Mouse (Mus musculus) CD4-positive helper T cell, adult 2 months (primary cell): ENCODE measurements around the gene Iqsec1.
A peak's percentile ranks its signal among the peaks of the same experiment; 100 is the strongest.
"Not testable (repeated sequence)": the region's sequence is repeated elsewhere in the genome, so short reads cannot be mapped to it uniquely, and the experiment has no call there.

ENCODE experiments used
- DNase-seq: peaks from one replicate; pipeline ENCODE4 v3.0.0-alpha.2; 2012; ENCODE audit warnings: low read depth, missing footprints, low spot score

Gene Iqsec1

DNA sequence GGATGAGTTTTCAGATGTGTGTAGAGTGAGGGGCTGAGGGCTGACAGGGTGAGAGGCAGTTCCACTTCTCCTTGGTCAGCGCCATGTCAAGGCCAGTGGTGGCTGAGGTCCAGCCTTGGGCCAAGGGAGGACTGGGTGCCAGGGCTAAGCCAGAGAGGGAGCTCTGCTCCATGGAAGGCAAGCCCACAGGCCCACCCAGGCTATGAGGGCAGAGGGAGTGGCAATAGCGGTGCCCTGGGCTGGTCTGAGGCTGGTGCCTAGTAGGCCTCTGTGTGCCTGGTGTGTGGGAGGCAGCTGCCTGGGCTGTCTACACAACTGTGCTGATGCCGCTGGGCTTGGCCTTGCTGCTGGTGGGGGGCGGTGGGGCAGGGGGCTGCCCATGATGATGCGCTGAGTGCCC is 326.3 kb downstream of the Iqsec1 start:
- DNase-seq, result no peak

DNA sequence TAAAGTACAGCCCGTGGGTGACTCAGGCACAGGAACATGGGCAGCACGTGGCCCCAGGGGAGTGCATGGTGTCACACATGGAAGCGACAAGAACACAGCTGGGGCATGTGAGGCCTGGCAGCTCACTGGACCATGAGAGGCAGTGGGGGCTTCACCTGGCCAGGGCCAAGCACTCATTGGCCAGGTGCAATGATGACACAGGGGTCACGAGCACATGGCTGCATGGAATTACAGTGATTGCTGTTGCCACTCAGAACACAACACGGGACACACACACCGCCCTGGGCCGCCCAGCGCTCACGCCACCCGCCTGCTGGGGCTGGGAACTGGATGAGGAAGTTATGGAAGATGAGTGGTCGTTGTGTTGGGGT is 327.5 kb downstream of the Iqsec1 start:
- DNase-seq, result no peak

DNA sequence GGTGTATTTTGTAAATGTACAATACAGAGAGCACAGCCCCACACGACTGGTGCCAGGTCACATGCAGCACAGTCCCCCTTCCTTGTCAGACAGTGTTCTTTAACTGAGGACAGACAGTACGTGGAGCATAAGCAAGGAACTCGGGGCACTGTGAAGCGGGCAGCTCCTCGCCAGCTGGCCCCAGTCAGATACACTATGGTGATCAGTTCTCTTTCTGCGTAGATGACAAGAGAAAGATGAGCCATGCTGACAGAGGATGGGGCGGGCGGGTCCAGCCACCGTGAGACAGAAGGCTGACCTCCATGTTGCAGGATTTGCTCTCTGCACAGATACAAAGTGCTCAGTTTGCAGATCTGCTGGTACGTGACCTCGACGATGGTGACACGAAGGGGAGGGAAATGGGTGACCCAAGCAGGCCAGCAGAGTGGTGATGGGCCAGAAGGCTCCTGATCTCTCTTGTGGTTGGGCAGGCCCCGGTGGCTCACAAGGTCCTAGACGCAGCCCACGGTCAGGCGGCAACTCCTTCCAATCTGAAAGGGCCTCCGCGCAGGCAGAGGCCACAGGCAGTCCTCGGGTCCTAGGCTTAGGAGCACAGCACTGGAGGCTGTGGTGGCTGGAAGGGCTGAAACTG is 328.0 kb downstream of the Iqsec1 start:
- DNase-seq, result no peak

DNA sequence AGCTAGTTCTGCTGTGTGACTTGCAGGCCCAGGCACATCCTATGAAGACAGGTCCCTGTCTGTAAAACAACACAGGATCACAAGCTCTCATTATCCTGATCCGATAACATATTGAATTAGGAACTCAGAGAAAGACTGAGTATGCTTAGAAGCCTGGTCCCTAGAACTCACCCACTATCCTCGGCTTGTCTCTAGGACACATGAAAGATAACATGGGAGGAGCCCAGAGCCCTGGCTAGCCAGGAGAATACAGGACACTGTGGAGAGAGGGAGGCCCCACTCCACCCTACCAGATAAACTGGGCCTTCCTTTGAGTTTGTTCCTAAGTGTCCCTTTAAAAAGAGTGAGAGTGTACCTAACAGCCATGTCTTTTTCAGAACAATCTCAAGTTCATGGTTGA is 328.6 kb downstream of the Iqsec1 start:
- DNase-seq, result no peak

DNA sequence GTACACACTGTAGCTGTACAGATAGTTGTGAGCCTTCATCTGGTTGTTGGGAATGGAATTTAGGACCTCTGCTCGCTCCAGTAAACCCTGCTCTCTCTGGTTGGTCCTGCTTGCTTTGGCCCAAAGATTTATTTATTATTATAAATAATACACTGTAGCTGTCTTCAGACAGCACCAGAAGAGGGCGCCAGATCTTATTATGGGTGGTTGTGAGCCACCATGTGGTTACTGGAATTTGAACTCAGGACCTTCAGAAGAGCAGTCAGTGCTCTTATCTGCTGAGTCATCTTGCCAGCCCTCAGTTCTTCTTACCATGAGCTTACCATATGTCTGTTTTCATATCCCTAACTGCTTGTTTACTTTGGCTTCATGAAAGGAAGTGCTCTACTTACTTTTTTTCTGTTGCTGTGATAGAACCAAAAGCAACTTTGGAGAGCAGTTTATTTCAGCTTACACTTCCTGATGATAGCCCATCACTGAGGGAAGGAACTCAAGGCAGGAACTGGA is 332.1 kb downstream of the Iqsec1 start:
- DNase-seq, result not testable (repeated sequence)

DNA sequence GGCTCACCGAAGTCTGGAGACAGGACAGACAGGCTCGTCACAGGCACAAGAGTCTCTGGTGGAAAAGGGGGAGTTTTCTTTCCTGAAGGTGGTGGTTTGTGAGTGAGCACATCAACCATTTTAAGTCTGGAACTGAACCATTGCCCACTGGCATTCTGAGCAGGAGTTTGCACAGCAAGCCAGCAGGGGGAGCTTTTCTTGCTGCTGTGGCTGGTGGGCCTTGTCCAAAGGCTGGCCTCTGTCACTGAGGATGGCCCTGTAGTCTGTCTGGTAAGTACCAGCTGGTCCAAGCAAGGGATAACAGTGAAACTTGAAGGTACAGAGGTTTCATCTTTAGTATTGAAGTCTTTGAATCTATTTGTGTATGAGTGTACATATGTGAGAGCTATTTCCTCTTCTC is 334.7 kb downstream of the Iqsec1 start:
- peak; percentile 32 for DNase-seq

DNA sequence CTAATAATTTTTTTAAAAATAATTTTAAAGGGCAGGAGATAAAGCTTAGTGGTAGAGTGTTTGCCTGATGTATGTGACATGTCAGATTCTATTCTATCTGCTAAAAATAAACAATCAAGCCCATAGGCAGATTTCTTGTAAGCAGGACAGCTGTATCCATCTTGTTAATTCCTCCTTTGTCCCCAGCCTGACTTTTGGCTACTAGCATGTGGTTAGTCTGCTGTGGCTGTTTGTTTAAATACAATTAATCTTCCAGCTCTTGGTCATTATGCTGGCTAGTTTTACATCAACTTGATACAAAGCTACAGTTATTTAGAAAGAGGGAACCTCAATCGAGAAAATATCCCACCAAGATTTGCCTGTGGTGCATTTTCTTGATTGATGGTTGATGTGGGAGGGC is 337.9 kb downstream of the Iqsec1 start:
- DNase-seq, result no peak

DNA sequence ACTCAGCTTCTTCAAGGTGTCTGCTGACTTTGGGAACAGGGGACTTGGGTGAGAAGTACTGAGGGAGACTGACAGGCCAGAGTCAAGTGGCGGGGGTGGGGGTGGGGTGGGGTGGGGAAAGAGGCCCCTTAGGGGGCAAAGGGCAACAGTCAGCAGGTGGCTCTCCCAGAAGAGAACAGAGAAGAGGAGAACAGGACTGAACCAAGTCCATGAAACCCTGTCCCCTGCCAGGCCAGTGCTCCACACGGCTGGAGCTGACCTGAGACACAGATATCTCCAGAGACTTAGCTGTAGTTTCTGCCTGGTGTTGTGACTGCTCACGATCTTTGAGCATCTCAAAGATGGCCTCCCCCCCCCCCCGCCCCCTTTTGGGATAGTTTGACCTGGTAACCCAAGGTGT is 339.2 kb downstream of the Iqsec1 start:
- no peak for DNase-seq

DNA sequence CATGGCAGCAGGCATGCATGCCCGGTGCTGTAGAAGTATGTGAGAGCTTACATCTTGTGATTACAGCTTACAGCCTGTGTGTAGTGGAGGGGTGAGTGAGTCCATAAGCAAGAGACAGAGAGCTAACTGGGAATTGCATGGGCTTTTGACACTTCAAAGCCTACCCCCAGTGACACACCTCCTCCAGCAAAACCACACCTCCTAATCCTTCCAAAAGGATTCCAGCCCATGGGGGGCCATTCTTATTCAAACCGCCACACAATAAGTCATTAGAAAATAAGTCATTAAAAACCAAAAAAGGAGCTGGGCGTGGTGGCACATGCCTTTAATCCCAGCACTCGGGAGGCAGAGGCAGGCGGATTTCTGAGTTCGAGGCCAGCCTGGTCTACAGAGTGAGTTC is 340.1 kb downstream of the Iqsec1 start:
- no peak for DNase-seq

DNA sequence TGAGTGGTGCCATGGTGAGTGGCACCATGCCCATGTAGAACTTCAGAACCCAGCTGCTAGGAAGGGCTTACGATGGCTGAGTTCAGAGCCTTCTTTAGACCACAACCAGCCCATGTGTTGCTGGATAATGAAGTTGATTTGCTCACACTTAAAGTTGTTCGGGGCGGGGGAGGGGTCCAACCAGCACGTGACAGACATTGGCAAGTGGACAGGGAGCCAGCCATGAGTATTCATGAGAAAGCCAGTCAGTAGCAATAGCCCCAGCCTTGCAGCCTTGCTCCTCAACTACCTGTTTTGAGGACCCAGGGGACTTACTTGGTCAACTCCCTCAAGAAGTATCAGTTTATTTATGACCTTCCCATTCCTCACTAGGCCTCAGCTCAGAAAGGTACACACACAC is 343.5 kb downstream of the Iqsec1 start:
- no peak for DNase-seq

DNA sequence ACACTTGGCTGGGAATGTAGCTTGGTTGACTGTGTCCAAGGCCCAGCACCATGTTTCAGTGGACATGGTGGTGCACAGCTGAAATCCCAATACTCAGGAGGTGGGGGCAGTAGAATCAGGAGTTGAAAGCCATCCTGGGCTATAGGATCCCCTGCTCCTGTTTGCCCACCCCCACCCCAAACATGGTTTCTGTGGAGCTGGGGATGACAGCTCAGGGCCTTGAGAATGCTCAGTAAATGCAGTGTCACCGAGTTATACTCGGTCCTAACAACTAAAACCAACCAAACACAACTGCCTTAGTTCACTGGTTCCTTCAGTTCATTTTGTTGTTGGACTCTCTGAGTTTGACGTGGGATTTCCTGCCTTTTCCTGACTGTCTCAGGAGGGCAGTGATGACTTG is 345.4 kb downstream of the Iqsec1 start:
- no peak for DNase-seq

DNA sequence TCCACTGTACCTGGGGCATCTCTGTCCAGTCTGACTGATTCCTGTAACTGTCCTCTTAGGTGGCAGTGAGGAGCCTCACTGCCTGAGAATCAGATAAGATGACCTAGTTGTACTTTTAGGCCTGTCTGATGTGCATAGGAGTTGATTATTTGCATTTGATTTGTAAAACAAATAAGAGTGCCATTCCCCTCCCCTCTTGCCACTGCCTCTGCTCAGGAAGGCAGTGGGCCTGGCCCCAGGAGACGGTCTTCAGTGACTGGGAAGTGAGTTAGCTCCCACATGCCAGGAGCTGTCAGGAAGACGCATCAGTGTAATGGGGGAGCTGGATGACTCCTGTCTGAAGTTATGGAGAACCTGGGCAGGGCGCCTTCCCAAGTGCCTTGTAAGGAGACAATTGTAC is 352.9 kb downstream of the Iqsec1 start:
- no peak for DNase-seq

DNA sequence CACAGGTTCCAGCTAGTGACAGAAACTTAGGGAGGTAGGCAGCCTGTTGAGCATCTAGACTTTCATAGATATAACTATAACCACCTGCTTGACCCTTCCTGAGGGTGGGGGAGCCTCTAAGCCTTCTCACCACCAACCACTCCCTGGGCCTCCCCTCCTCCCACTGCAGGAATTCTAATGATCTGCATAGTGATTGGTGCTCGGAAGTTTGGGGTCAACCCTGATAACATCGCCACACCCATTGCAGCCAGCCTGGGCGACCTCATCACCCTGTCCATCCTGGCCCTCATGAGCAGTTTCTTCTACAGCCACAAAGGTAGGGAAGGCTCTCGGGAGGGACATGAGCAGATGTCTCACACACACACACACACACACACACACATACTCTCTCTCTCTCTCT is 353.4 kb downstream of the Iqsec1 start:
- no peak for DNase-seq

DNA sequence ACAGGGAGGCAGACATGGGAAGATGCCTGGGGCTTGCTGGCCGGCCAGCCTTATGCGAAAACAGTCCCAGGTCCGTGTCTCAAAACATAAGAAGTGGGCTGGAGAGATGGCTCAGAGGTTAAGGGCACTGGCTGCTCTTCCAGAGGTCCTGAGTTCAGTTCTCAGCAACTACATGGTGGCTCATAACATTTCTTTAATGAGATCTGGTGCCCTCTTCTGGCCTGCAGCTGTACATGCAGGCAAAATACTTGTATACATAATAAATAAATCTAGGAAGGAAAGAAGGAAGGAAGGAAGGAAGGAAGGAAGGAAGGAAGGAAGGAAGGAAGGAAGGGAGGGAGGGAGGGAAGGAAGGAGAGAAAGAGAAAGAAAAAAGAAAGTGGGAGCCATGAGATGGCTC is 356.0 kb downstream of the Iqsec1 start:
- peak; percentile 27 for DNase-seq

DNA sequence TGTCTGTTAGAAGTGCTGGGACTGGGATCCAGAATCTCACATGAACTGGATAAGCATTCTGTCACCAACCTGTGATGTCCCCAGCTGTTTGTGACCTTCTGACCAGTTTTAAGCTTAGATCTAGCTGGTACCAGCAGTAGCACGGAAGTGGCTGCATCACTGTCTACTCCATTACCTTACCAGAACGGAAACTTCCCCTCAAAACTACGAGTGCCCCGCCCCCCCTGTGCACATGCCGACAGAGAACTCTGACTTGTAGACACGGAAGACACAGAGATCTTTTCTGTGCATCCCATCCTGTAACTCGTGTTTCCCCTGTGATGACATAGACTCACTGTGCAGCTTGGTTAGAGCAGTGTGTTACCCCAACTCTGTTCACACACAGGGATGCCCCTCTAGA is 358.1 kb downstream of the Iqsec1 start:
- peak; percentile 61 for DNase-seq

DNA sequence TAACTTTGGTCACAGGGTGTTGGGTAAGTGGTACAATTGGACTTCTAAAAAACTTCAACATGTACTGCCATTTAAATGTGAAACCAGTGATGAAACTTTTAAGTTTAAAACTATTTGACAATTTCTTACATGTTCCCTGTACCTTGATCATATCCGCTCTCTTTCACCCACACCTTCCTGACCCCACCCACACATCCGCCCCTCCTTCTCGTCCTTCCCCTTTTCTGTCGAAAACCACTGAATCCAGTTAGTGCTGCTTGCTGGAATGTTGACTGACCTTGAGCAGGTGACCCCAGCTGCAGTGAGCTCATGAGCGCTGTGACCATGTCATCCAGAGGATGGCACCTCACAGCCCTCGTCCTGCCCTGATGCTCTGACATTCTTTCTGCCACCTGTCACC is 359.0 kb downstream of the Iqsec1 start:
- DNase-seq, result peak; percentile 68

DNA sequence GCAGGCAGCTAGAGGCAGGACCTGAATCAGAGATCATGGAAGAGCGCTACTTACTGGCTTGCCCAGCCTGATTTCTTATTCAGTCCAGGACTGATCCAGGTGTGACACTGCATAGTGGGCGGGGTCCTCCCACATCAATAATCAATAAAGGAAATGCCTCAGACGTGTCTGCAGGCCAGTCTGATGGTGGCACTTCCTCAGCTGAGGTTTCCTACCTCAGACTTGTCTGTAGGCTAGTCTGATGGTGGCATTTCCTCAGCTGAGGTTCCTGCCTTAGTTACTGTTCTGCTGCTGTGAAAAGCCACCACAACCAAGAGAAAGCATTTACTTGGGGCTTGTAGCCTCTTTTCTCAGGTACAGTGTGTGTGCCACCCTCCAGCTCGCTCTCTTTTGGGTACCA is 360.9 kb downstream of the Iqsec1 start:
- DNase-seq, result peak; percentile 73

DNA sequence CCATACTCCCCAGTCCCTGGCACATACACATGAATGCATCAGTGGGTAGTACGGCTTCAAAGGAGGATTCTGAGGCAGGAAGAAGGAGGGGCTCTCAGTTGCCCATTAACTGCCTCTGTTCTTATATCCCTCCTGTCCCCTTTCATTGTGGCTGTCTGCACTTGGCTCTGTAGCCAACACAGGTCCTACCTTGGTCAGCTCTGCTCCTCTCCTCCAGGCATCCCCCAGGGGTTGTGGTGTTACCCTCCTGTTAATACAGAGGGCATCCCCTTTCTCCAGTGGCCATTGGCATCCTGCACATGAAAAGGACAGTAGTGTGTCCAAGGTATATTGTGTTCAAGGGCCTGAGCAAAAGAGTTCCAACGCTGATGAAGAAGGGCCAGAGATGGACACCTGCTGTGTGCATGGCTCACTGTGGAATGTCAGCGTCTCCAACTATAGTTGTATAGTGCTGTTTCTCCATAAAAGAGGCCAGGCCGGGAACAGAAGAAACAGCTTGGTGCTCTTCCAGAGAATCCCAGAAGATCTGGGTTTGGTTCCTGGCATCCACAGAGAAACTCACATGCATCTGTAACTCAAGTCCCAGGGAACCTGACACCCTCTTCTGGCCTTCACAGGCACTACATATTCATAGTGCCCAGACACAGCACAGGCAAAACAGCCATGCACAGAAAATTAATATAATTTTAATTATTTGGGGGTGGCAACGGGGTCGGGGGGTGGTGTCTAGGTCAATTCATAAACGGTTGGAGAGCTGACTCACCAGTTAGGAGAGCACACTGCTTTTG is 363.1 kb downstream of the Iqsec1 start:
- DNase-seq, result no peak

DNA sequence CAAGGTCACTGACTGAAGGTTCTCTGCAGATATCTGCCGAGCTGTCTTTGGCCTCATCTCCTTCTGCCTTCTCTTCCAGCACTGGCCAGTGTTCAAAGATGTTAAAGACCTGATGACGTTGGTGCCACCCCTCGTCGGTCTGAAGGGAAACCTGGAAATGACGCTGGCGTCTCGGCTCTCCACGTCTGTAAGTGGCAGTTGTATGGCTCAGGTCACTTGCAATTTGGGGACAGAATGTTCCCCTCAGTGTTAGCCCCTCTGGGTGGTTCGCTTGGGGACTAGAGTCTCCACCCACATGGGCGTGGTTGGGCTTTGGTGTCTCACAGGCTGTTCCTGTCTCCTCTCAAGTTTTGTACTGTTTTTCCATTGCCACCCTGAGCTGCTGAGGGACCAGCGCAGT is 363.8 kb downstream of the Iqsec1 start:
- no peak for DNase-seq

DNA sequence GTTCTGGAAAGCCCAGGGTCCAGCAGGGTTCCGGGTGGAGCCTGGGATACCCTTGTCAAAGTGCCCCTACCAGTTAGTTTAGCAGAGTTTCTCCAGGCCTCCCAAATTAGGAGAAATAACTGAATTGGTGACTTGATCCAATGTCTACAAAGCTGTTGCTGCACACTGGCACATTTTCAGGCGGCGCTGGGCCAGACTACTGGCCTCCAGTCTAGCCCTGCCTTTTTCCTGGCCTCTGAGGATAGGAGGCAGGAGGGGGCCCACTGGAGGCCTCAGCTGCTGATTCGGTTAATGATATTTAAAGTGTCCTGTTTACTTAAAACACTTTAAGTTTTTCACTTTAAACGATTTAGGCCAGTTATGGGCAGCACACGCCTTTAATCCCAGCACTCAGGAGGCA is 364.3 kb downstream of the Iqsec1 start:
- DNase-seq, result no peak

DNA sequence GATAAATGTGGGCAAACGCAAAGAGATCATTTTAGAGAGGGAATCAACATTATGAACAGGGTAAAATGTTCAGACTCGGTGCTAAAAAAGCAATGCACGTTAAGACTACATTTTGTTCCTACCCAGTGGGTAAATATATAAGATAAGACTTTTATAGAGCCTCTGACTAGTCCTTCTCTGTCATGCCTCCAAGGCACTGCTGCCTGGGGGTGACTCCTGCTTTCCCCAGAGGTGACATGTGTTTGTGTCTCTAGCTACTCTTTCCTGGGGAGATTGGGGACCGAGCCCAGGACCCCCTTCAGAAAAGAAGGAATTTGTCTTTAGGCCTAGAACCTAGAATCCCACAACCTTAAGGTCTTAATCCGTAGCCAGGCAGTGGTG is 365.0 kb downstream of the Iqsec1 start:
- DNase-seq, result no peak

DNA sequence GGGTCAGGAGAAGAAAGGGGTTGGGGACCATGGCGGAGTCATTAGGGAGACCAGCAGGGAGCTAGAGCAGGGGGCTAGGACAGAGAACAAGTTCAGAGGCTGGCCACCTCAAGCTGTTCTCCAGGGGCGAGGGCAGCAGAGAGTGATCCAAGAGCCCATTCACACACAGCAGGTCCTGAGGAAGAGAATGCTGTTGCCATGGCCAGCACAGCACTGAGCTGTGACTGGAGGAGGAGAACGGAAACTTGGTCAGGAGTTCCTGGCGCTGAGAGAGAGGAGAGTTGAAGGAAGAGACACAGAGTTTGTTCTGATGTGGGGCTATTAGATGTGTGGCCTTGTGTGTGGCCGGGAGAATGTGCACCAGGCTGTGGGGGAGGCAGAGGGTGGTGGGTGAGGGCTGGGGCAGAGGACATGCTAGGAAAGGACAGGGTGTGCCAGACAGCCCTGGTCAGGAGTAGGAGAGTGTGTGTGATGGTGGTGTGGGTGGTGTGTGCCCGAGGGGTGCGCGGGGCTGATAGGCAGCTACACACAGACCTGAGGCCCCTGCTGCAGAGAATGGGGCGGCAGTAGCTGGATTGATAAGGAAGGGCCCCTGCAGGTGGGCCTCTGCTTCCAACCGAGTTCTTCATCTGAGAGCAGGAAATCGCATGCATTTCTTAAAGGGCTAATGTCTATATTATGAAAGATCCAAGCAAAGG is 365.6 kb downstream of the Iqsec1 start:
- DNase-seq, result no peak

DNA sequence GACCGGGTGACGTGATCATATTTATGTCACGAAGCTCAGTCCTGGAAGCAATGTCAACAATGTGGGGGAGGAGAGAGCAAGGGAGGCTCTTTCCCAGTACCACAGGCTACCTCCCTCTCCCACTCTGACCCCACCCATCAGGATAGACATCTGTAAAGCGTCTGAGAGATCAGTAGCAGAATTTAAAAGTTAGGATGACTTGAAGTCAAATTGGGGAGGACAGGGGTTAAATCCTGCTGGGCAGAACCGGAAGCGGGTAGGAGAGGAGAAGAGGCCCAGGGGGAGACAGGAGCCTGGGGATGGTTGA is 366.9 kb downstream of the Iqsec1 start:
- no peak for DNase-seq
